Mouse (Mus musculus): ENCODE results near the gene Pkd1l1. TPM values are rescaled to one million over a fixed set of nuclear protein-coding genes. Genes with fewer than 3 reads are reported as not detected.

Pkd1l1 gene
- polyA plus RNA-seq, 1 experiment from 2014 or later: 0.09 TPM

DNA sequence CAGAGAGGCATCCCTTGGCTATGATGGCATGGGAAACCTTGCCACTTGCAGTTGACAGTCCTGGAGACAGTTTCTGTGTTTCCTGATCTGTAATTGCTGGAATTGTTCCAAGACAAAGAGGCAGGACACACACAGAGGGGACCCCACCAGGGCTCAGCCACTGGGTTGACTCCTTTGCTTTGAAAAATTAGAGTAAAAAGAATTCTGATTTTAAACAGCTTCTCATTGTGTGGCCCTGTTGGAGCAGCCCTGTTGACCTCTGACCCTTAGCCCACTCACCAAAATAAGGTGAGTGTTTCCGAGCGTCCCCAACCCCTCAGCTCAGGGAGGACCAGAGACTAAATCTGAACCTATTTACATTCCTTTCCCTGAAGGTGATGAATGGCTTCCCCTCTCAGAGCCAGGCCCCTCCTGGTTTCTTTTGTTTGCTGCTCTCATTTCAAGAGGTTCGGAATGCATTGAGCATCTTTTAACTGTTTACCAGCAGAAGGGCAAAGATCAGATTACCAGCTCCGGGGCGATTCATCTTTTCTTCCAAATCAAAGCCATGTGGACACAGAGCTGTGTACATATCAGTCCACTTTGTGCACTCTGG is 161.5 kb downstream of the Pkd1l1 start:
- Histone ChIP-seq H3K4me1 (0 out of 2 replicates have a peak, but pooled peaks cover 5% of the 10 kb centered on the region), H3K9ac (no peak overlapping the region), H3K4me3 (no peak overlapping the region), H3K27me3 (no peaks in the 10 kb centered on the region), H3K9me3 (replicated peaks) (no peaks in the 10 kb centered on the region), H3K36me3 (ENCODE audit: poor library complexity, severe bottlenecking) (no peaks in the 10 kb centered on the region), H3K27ac (no peak overlapping the region), H3K4me2 (no peak overlapping the region)
- no peak for ATAC-seq
- WGBS: 8% methylated on average over 5 of the region's 5 CpGs

DNA sequence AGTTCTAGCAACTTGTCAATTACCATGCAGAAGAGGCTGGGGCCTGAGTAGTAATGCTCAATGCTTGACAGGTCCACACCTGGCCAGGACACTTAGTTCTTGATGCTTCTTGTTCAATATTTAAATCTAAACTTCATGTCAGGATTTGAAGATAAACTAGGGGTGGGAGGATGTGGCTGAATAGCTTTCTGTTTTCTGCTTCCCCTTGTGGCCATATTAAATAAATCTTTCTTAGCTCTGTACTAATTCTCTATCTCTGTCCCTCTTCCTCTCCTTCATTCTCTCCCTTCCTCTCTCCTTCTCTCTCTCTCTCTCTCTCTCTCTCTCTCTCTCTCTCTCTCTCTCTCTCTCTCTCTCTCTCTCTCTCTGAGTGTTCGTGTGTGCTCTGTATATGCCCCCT is 163.4 kb downstream of the Pkd1l1 start:
- no peak for ATAC-seq
- Histone ChIP-seq H3K4me2 (no peak overlapping the region), H3K4me3 (no peak overlapping the region), H3K27ac (no peak overlapping the region), H3K36me3 (ENCODE audit: poor library complexity, severe bottlenecking) (no peaks in the 10 kb centered on the region), H3K27me3 (no peaks in the 10 kb centered on the region), H3K9me3 (replicated peaks) (no peaks in the 10 kb centered on the region), H3K9ac (no peak overlapping the region), H3K4me1 (0 out of 2 replicates have a peak, but pooled peaks cover 5% of the 10 kb centered on the region)
- WGBS: 92% methylated on average over 1 of the region's 1 CpGs

DNA sequence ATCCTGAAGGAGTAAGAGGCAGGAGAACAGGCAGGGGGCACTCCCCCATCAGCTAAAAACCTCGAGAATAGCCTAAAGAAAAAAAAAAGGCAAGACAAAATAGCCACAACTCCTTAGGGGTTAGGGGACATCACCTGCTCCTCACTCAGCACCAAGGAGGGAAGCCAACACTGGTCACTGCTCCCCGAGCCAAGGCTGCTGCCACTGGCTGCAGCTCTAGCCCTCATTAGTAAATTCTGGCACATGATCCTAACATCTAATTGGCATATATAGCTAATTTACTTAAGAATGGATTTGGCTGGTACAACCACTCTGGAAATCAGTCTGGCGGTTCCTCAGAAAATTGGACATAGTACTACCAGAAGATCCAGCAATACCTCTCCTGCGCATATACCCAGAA is 166.1 kb downstream of the Pkd1l1 start:
- 0 out of 2 replicates have a peak, but pooled peaks cover 5% of the 10 kb centered on the region for H3K4me1 ChIP-seq
- peak; percentile 68; the same call in 1 of the 2 replicates for ATAC-seq
- WGBS: 65% methylated on average over 4 of the region's 4 CpGs
- H3K4me2 ChIP-seq: no peak overlapping the region
- no peak overlapping the region for H3K9ac ChIP-seq
- H3K9me3 ChIP-seq (replicated peaks): no peaks in the 10 kb centered on the region
- no peak overlapping the region for H3K27ac ChIP-seq
- no peak overlapping the region for H3K4me3 ChIP-seq
- no peaks in the 10 kb centered on the region for H3K27me3 ChIP-seq
- no peaks in the 10 kb centered on the region for H3K36me3 ChIP-seq (ENCODE audit: poor library complexity, severe bottlenecking)

DNA sequence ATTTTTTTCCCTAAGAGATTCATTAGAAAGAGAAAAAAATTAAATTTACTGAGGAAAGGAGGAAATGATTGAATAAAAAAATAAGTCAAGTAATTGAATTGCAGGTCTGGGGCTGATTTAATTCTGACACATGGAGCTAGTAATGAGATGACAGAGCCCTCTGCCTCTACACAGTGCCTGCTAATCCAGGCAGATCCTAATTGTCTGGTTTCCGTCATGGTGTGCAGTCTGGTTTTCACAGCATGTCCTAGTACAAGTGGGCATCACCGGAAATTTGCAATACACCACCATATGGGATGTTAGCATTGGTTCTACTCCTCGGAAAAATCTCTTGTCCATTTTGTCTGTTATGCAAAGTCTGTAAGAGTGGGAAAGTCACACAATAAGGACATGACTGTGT is 168.9 kb downstream of the Pkd1l1 start:
- H3K4me3 ChIP-seq: no peak overlapping the region
- H3K9me3 ChIP-seq (replicated peaks): no peaks in the 10 kb centered on the region
- no peak overlapping the region for H3K4me2 ChIP-seq
- no peak overlapping the region for H3K9ac ChIP-seq
- no peak overlapping the region for H3K27ac ChIP-seq
- no peaks in the 10 kb centered on the region for H3K27me3 ChIP-seq
- no peaks in the 10 kb centered on the region for H3K4me1 ChIP-seq
- ATAC-seq: no peak
- no peaks in the 10 kb centered on the region for H3K36me3 ChIP-seq (ENCODE audit: poor library complexity, severe bottlenecking)
- 78% methylated on average over 3 of the region's 3 CpGs for WGBS

DNA sequence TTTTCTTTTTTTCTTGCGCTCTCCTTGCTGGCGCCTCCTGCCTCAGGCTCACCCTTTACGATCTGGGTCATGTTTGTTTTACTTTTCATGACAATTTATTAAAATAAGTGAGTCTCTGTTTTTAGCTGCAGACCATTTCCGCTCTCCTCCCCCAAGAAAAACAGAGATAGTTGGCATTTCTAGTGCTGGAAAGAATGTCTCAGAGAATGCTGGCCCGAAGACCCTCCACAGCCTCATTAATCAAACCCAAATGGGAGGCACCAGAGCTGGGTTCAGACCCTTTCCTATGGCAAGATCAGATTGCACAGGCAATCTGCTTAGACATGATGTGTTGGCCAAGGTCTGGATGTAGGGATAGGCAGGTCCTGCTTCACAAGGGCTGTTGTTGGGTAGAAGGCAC is 175.6 kb downstream of the Pkd1l1 start:
- Histone ChIP-seq H3K9ac (no peak overlapping the region), H3K4me2 (no peak overlapping the region), H3K27me3 (no peaks in the 10 kb centered on the region), H3K4me1 (no peaks in the 10 kb centered on the region), H3K27ac (no peak overlapping the region), H3K36me3 (ENCODE audit: poor library complexity, severe bottlenecking) (no peaks in the 10 kb centered on the region), H3K9me3 (replicated peaks) (no peaks in the 10 kb centered on the region), H3K4me3 (no peak overlapping the region)
- WGBS: 90% methylated on average over 5 of the region's 5 CpGs
- ATAC-seq: no peak

DNA sequence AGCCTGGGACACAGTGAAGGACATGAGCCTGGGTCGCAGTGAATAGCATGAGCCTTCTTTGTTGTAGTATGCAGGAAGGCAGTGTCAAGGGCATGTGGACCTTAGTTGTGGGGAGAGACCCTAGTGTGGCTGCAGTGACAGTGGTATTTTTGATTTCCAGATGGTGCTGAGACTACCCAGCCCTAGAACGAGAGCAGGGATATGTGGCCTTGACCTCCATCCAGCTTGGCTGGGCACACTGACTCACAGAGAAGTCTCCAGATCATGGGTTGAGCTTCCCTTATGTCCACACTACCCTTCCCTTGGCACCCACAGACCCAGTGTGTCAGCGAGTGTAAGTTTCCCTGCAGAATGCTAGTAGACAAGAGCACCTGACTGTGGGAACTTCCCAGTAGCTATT is 178.0 kb downstream of the Pkd1l1 start:
- no peak for ATAC-seq
- H3K27ac ChIP-seq: no peak overlapping the region
- no peaks in the 10 kb centered on the region for H3K27me3 ChIP-seq
- H3K36me3 ChIP-seq (ENCODE audit: poor library complexity, severe bottlenecking): no peaks in the 10 kb centered on the region
- WGBS: 93% methylated on average over 3 of the region's 3 CpGs
- H3K9me3 ChIP-seq (replicated peaks): no peaks in the 10 kb centered on the region
- no peak overlapping the region for H3K4me3 ChIP-seq
- no peak overlapping the region for H3K9ac ChIP-seq
- no peaks in the 10 kb centered on the region; the same call in 1 of the 2 replicates for H3K4me1 ChIP-seq
- no peak overlapping the region for H3K4me2 ChIP-seq

DNA sequence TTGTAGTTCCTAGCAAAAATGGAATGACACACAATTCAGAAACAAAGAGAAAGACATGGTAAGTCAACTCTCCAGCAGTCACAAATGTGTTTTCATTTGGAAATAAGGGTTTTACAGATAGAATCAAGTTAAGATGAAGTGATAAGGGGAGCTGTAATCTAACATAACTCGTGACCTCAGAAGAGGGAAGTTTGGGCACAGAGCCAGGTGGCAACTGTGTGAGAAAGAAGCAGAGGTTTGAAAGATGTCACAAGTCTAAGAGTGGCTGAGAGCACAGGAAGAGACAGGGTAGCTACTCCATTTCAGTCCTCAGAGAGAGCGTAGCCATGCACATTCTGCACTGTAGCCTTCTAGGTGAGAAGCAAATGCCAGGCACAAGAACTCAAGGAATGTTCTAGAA is 180.9 kb downstream of the Pkd1l1 start:
- H3K4me3 ChIP-seq: no peak overlapping the region
- no peak overlapping the region for H3K9ac ChIP-seq
- no peaks in the 10 kb centered on the region; the same call in 1 of the 2 replicates for H3K4me1 ChIP-seq
- H3K4me2 ChIP-seq: no peak overlapping the region
- H3K27me3 ChIP-seq: no peaks in the 10 kb centered on the region
- H3K9me3 ChIP-seq (replicated peaks): no peaks in the 10 kb centered on the region
- no peak overlapping the region for H3K27ac ChIP-seq
- no peak for ATAC-seq
- 84% methylated on average over 2 of the region's 2 CpGs for WGBS
- H3K36me3 ChIP-seq (ENCODE audit: poor library complexity, severe bottlenecking): no peaks in the 10 kb centered on the region

DNA sequence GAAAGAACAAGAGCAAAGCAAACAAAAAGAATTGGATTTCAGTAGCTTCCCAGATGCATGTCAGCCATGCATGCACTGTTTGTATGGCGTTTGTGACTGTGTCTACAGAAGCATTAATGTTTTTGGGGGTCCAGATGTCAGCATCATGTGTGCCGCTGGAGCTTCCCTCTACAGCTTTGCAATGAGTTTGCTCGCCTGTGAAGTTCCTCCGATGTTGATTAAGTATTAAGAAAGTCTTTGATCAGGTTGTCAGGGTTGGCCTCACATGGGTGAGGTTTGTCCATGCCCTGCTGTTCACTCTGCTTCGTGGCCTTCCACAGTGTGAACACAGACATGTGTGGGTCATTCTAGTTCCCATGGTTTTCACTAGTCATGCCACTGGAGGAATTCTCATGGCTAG is 183.9 kb downstream of the Pkd1l1 start:
- Histone ChIP-seq H3K27me3 (no peaks in the 10 kb centered on the region), H3K9me3 (replicated peaks) (no peaks in the 10 kb centered on the region), H3K27ac (no peak overlapping the region), H3K4me3 (no peak overlapping the region), H3K9ac (no peak overlapping the region), H3K4me1 (no peaks in the 10 kb centered on the region; the same call in 1 of the 2 replicates), H3K36me3 (ENCODE audit: poor library complexity, severe bottlenecking) (no peaks in the 10 kb centered on the region), H3K4me2 (no peak overlapping the region)
- no peak for ATAC-seq
- WGBS: 85% methylated on average over 5 of the region's 5 CpGs

DNA sequence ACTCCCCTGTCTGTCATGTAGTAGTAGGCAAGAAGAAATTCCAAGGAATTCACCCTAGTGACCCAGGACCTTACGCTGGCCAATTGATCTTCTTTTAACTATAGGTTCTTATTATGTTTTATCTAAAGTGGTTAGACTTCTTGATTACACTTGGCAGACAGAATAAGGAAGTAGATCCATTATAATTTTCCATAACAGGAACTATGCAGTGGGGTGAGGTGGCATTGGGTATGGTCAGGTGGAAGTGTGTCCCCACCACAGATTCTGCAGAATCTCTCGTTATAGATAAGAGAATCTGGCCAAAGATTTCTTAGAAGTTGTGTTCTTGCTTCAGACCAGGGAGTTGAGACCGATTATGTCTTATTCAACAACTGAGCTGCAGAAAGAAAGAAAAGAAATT is 185.5 kb downstream of the Pkd1l1 start:
- WGBS: 82% methylated on average over 3 of the region's 3 CpGs
- no peak overlapping the region for H3K27ac ChIP-seq
- no peak overlapping the region for H3K4me2 ChIP-seq
- H3K4me1 ChIP-seq: no peaks in the 10 kb centered on the region; the same call in 1 of the 2 replicates
- no peak for ATAC-seq
- no peaks in the 10 kb centered on the region for H3K27me3 ChIP-seq
- H3K9ac ChIP-seq: no peak overlapping the region
- no peaks in the 10 kb centered on the region for H3K9me3 ChIP-seq (replicated peaks)
- H3K36me3 ChIP-seq (ENCODE audit: poor library complexity, severe bottlenecking): no peaks in the 10 kb centered on the region
- H3K4me3 ChIP-seq: no peak overlapping the region

DNA sequence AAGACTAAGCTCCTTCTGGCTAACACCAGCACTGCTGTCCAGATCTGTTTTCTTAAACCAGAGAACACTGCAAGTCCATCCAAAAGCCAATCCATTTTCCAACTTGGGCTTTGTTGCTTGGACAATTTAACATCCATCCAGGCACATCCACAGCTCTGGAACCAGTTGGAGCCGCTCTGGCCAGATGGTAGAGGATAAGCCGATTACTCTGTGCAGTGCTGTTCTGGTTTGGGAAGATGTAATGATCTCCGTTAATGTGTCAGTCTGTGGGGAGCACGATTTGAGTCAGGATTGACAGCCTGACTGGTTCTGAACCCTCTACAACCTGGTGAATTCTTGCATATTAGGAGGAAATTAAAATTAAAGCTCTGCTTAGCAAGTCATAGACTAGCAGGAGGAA is 188.7 kb downstream of the Pkd1l1 start:
- WGBS: 90% methylated on average over 4 of the region's 4 CpGs
- no peak for ATAC-seq
- Histone ChIP-seq H3K27ac (no peak overlapping the region), H3K36me3 (ENCODE audit: poor library complexity, severe bottlenecking) (no peaks in the 10 kb centered on the region), H3K9me3 (replicated peaks) (no peaks in the 10 kb centered on the region), H3K4me3 (no peak overlapping the region), H3K4me1 (no peaks in the 10 kb centered on the region), H3K4me2 (no peak overlapping the region), H3K9ac (no peak overlapping the region), H3K27me3 (no peaks in the 10 kb centered on the region)

DNA sequence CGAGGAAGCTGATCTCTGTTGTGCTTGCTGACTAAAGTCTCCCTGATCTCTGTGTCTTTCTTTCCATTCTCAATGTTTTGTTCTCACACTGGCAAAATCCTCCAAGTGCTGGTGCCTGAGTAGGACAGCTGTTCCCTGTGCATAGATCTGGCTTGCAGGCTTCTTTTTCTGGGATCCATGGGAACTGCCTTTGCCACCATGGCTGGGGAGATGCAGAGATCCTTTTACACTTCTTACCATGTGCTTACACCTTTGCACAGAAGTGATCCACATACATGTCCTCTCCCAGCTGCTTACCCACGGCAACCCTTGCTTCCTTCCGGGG is 191.0 kb downstream of the Pkd1l1 start:
- Histone ChIP-seq H3K9me3 (replicated peaks) (no peaks in the 10 kb centered on the region), H3K4me2 (no peak overlapping the region), H3K4me1 (no peaks in the 10 kb centered on the region), H3K27me3 (no peaks in the 10 kb centered on the region), H3K9ac (no peak overlapping the region), H3K4me3 (no peak overlapping the region), H3K36me3 (ENCODE audit: poor library complexity, severe bottlenecking) (no peaks in the 10 kb centered on the region), H3K27ac (no peak overlapping the region)
- WGBS: 83% methylated on average over 3 of the region's 3 CpGs
- no peak for ATAC-seq

DNA sequence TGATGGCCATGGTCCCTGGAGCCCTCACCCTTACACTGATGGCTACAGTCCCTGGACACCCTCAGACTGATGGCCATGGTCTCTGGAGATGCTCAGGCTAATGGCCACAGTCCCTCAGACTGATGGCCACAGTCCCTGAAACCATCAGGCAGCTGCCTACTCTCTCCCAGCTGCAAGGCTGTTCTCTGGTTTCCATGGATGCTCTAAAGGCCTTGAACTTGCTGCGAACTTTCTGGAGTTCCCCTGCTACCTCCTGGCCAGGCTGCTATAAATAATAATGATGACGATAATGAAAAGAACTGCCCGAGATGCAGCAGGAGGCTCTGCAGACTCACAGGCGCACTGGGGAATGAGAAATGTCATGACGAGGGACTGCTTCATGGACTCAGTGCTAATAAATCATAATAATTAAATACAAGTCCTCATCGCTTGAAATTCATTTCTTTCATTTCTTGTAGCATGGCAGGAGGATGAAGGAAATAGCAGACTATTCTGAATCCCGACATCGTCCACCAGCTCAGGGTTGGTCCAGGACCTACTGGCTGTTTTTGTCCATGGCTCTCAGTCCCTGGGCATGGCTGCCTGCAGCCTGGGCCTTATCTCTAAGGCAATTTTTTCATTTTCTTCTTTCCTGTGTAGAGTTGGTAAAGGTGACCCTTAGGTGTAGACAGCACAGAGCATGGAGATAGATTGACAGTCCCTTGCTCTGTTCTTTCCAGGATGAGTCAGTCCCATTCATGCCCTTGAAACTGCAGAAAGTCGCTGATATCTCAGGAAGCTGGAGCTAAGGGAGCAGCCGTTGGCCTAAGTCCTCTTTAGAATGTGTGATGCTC is 191.5 kb downstream of the Pkd1l1 start:
- no peak overlapping the region for H3K4me3 ChIP-seq
- H3K9me3 ChIP-seq (replicated peaks): no peaks in the 10 kb centered on the region
- WGBS: 83% methylated on average over 10 of the region's 10 CpGs
- ATAC-seq: no peak
- H3K4me1 ChIP-seq: no peaks in the 10 kb centered on the region
- no peaks in the 10 kb centered on the region for H3K36me3 ChIP-seq (ENCODE audit: poor library complexity, severe bottlenecking)
- H3K27ac ChIP-seq: no peak overlapping the region
- no peak overlapping the region for H3K9ac ChIP-seq
- H3K4me2 ChIP-seq: no peak overlapping the region
- no peaks in the 10 kb centered on the region for H3K27me3 ChIP-seq

All from forebrain, embryonic 13.5 days (tissue).